8 mouse cellular contexts compared by ENCODE assay signal in the genomic region with DNA sequence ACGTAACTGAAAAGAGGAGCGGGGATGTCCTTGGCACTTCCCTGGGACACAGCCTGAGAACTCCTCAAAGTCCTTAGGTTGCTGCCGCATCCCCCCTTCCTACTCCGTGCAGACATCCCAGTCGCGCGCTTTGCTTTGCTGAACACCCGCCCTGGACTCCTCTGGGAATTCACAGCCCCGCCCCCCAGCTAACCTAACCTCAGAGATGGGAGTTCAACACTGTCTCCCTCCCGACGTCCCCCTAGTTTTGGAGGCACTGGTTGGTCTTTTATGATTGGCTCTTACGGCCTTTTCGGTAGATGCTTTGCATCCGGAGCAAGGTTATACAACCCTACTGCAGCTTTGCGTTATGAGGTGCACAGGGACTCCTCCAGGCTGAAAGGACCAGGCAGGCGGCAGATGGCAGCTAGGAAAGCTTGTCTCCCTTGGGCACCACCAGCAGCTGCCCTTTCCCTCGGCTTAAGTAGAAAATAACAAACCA. TPM values are rescaled to one million over a fixed set of nuclear protein-coding genes. Genes with fewer than 3 reads are reported as not detected.
DNase-seq lines count a peak whose midpoint lies in the region; ATAC-seq and TF ChIP-seq lines count a peak whose summit lies in the region.

No protein-coding gene starts in this region.

- no peaks in the 10 kb centered on the region for H3K27me3 ChIP-seq in cerebellum, adult 2 months (ENCODE audit: control insufficient read depth, insufficient read depth, low read length)
- peaks cover 44% of the 10 kb centered on the region for H3K27me3 ChIP-seq in kidney, embryonic 15.5 days
- peaks cover 33% of the 10 kb centered on the region for H3K27me3 ChIP-seq in liver, embryonic 16.5 days (ENCODE audit: control insufficient read depth, insufficient read depth, low read depth, low read length)

- WGBS in cerebellum, adult 2 months: under 1% methylated on average over 17 of the region's 17 CpGs
- WGBS in kidney, embryonic 15.5 days: under 1% methylated on average over 17 of the region's 17 CpGs
- WGBS in liver, embryonic 16.5 days (ENCODE audit: insufficient replicate concordance): 3% methylated on average over 17 of the region's 17 CpGs

- H3K4me2 ChIP-seq in kidney, embryonic 15.5 days: peak overlapping the region; percentile 94
- H3K4me2 ChIP-seq in liver, embryonic 16.5 days (ENCODE audit: low read depth, low read length): peak overlapping the region; percentile 59; the same call in 1 of the 2 replicates

- H3K27ac ChIP-seq in cerebellum, adult 2 months (ENCODE audit: insufficient read depth, low read length): peak overlapping the region; percentile 96
- peak overlapping the region; percentile 72 for H3K27ac ChIP-seq in kidney, embryonic 15.5 days
- no peak overlapping the region for H3K27ac ChIP-seq in liver, embryonic 16.5 days (ENCODE audit: low read length)

- H3K4me3 ChIP-seq in cerebellum, adult 2 months (replicated peaks; ENCODE audit: insufficient read depth, low read depth, low read length): peak overlapping the region; percentile 80
- H3K4me3 ChIP-seq in kidney, embryonic 15.5 days (replicated peaks): peak overlapping the region; percentile 64
- peak overlapping the region; percentile 37 for H3K4me3 ChIP-seq in liver, embryonic 16.5 days (ENCODE audit: low read depth, low read length)

- TF ChIP-seq CTCF in cerebellum, adult 2 months (IDR thresholded peaks at IDR 0.05; ENCODE audit: borderline replicate concordance, insufficient read depth, low read depth, low read length): no peak

- H3K36me3 ChIP-seq in kidney, embryonic 15.5 days: no peaks in the 10 kb centered on the region
- H3K36me3 ChIP-seq in liver, embryonic 16.5 days (ENCODE audit: control insufficient read depth, insufficient read depth): no peaks in the 10 kb centered on the region

- no peaks in the 10 kb centered on the region for H3K9me3 ChIP-seq in kidney, embryonic 15.5 days (replicated peaks)
- H3K9me3 ChIP-seq in liver, embryonic 16.5 days (replicated peaks; ENCODE audit: control insufficient read depth, low read length): no peaks in the 10 kb centered on the region

- H3K4me1 ChIP-seq in cerebellum, adult 2 months (ENCODE audit: control insufficient read depth, insufficient read depth, low read length): no peaks in the 10 kb centered on the region; the same call in 1 of the 2 replicates
- H3K4me1 ChIP-seq in kidney, embryonic 15.5 days: peaks cover 39% of the 10 kb centered on the region
- H3K4me1 ChIP-seq in liver, embryonic 16.5 days (ENCODE audit: control insufficient read depth, low read depth, low read length): no peaks in the 10 kb centered on the region

- peak; percentile 45 for ATAC-seq in kidney, embryonic 15.5 days (replicated peaks; ENCODE audit: low FRiP score)
- ATAC-seq in liver, embryonic 16.5 days (ENCODE audit: low read depth): no peak
- no peak for ATAC-seq in inflammation-experienced regulatory T-cells, adult 6 months

- DNase-seq in MN1 (ENCODE audit: low spot score): peak; percentile 60
- peak; percentile 87 to 92 for DNase-seq in cerebellum, adult 2 months
- DNase-seq in frontal cortex, adult 2 months (ENCODE audit: extremely low spot score in 1 of 2, low spot score in 1 of 2): peak; percentile 3 to 48
- peak; percentile 78 for DNase-seq in retina, postnatal 1 day
- DNase-seq in T-cell, adult 2 months (ENCODE audit: low spot score): no peak

- peak; percentile 65; the same call in 1 of the 2 replicates for TF ChIP-seq POLR2A in cerebellum, adult 2 months (IDR thresholded peaks at IDR 0.05; ENCODE audit: borderline replicate concordance, insufficient read depth, low read length)

- peak overlapping the region; percentile 53; the same call in 1 of the 2 replicates for H3K9ac ChIP-seq in kidney, embryonic 15.5 days
- H3K9ac ChIP-seq in liver, embryonic 16.5 days (ENCODE audit: low read depth, low read length): no peak overlapping the region

RNA-seq across cellular contexts. Expression of gene Sgpp2, which starts 0.8 kb away (rescaled TPM):
- 87.1 and 88.3 TPM in 2 replicates for polyA plus RNA-seq in cerebellum, adult 2 months (2012; rRNA removed)
- 11.2 and 11.5 TPM in 2 replicates for polyA plus RNA-seq in frontal cortex, adult 2 months (2012; rRNA removed)
- 20.0 and 21.7 TPM in 2 replicates for polyA plus RNA-seq in kidney, embryonic 15.5 days (2015; fragmentation: Nextera tagmentation; extraction: Ambion mirVana)
- polyA plus RNA-seq in liver, embryonic 16.5 days (2015; fragmentation: Nextera tagmentation; extraction: Ambion mirVana): 0.21 and 0.35 TPM in 2 replicates
- 1 to 10 TPM; 1.2 to 1.7 (median 1.5) TPM for polyA plus RNA-seq in inflammation-experienced regulatory T-cells, adult 6 months (2017; shearing (Covaris generic))
